Mouse (Mus musculus) liver, embryonic 12.5 days (tissue): ENCODE results near the gene Rftn1. TPM values are rescaled to one million over a fixed set of nuclear protein-coding genes. Genes with fewer than 3 reads are reported as not detected.

Source experiments
- ATAC-seq: fragments of 200-750 bp; cut with Nextera tagmentation; 2 replicates; pipeline ENCODE4 v1.8.0; 2017; ENCODE audit warnings: moderate number of reproducible peaks, mild to moderate bottlenecking, moderate library complexity
- H3K27ac ChIP-seq: fragments of 300-500 bp; sonication (generic); 2 replicates; pipeline ENCODE4 v1.5.1; 2016; ENCODE audit warnings: mild to moderate bottlenecking
- H3K27me3 ChIP-seq: fragments of 300-500 bp; sonication (generic); replicated peaks from 2 replicates; pipeline ENCODE4 v1.6.1; 2016; ENCODE audit warnings: mild to moderate bottlenecking, moderate library complexity
- H3K36me3 ChIP-seq: fragments of 300-500 bp; sonication (generic); 2 replicates; pipeline ENCODE4 v1.6.1; 2016; ENCODE audit warnings: mild to moderate bottlenecking, moderate library complexity
- H3K4me1 ChIP-seq: fragments of 300-500 bp; sonication (generic); 2 replicates; pipeline ENCODE4 v1.6.1; 2016
- H3K4me2 ChIP-seq: fragments of 300-500 bp; sonication (generic); 2 replicates; pipeline ENCODE4 v1.6.1; 2016; ENCODE audit warnings: mild to moderate bottlenecking, moderate library complexity
- H3K4me3 ChIP-seq: fragments of 300-500 bp; sonication (generic); 2 replicates; pipeline ENCODE4 v1.5.1; 2016; ENCODE audit warnings: mild to moderate bottlenecking, moderate library complexity
- H3K9ac ChIP-seq: fragments of 300-500 bp; sonication (generic); 2 replicates; pipeline ENCODE4 v1.6.1; 2016; ENCODE audit warnings: mild to moderate bottlenecking, moderate library complexity
- H3K9me3 ChIP-seq: fragments of 300-500 bp; sonication (generic); replicated peaks from 2 replicates; pipeline ENCODE4 v1.6.1; 2016; ENCODE audit warnings: mild to moderate bottlenecking, moderate library complexity
- WGBS: fragments of 180-500 bp; shearing (Covaris S2); methylation state at CpG from one replicate; pipeline ENCODE4 v1.1.7; 2016; ENCODE audit not compliant: insufficient replicate concordance; 5-methylcytosine and 5-hydroxymethylcytosine counted together
- polyA plus RNA-seq: library from polyadenylated mRNA; unstranded; fragments of >200 nt; fragmentation: Nextera tagmentation; extraction: Ambion mirVana; gene quantifications from 2 replicates; pipeline ENCODE4 v1.2.1, GENCODE M21; 2016

Rftn1 gene
- polyA plus RNA-seq, 1 experiment from 2014 or later: 11.0 TPM

DNA sequence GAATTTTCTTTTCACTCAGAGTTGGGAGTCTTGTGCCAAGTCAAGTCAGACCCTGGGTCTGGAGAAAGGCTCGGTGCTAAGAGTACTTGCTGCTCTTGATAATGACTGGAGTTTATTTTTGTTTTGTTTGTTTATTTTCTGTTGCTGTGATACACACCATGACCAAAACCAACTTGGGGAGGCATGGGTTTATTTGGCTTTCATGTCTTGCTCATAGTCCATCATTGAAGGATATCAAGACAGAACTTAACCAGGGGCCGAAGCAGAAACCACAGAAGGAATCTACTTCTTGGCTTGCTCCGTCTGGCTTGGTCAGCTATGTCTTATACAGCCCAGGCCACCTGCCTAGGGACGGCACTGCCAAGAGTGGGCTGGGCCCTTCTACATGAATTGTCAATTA is 109.5 kb downstream of the Rftn1 start:
- H3K9me3 ChIP-seq: no peaks in the 10 kb centered on the region
- no peak for ATAC-seq
- no peak overlapping the region for H3K4me3 ChIP-seq
- 75% methylated on average over 4 of the region's 4 CpGs for WGBS
- H3K4me2 ChIP-seq: no peak overlapping the region
- no peak overlapping the region for H3K9ac ChIP-seq
- no peak overlapping the region for H3K27ac ChIP-seq
- no peaks in the 10 kb centered on the region for H3K4me1 ChIP-seq
- no peaks in the 10 kb centered on the region for H3K36me3 ChIP-seq
- H3K27me3 ChIP-seq: 0 out of 2 replicates have a peak, but pooled peaks cover 3% of the 10 kb centered on the region

DNA sequence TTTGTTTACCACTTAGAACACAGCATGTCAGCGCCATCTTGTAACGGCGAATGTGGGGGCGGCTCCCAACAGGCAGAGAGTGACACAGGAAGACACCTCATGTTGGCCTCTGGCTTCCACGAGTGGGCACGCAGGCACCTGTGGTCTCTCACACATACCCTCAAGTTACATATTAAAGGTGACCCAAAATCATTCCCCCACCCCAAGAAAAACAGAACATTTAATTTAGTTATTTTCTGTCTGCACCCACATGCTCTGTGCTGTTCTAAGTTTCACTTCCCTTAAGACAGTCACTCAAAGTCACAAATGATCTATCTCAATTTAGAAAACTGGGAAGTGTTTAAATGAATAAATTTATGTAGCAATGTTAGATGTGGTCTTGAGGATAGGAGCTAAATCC is 111.7 kb downstream of the Rftn1 start:
- no peak for ATAC-seq
- H3K36me3 ChIP-seq: no peaks in the 10 kb centered on the region
- no peak overlapping the region for H3K27ac ChIP-seq
- 0 out of 2 replicates have a peak, but pooled peaks cover 3% of the 10 kb centered on the region for H3K27me3 ChIP-seq
- H3K4me2 ChIP-seq: no peak overlapping the region
- no peak overlapping the region for H3K4me3 ChIP-seq
- no peaks in the 10 kb centered on the region for H3K4me1 ChIP-seq
- H3K9ac ChIP-seq: no peak overlapping the region
- WGBS: 87% methylated on average over 6 of the region's 6 CpGs
- no peaks in the 10 kb centered on the region for H3K9me3 ChIP-seq

DNA sequence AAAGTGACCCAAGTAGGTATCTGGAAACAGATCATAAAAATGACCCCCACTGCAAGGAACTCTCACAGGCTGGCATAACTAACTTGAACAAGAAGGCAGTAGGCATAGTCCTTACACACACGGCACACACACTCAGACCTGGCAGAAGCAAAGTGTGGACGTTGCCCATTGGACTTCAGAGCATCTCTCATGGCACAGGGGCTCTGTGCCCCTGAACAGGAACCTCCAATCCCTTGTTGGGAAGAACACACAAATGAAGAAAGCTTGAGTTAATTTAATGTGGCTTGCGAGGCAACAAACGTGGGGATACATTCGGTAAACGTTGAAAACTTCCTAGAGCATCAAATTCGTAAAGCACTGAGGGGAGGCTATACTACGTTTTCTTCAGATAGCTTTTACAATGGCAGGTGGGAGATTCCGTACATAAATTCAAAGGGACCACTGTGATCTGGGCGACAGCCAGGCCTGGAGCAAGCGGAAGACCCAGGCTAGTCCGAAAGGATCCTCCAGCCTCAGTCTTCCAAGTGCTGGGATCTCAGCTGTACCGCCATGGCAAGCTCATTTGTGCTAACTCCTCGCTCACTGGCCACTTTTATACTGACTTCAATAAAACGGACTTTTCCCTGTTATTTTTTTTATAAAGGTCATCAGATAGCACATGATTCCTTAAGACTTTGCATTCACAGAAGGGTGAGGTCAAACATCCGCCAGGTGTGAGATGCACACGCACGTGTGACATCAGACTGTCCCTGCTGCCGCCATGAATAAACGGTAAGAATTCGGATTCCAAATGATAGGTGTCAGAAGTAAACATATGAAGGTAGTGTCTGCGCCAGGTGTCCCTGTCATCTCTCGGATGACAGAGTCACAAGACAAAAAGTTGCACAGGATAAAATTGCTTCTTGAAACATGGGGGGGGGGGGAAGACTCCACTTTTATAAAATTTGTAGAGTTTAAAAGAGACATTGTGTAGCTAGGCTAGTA is 117.2 kb downstream of the Rftn1 start:
- no peak overlapping the region for H3K4me3 ChIP-seq
- H3K9me3 ChIP-seq: no peaks in the 10 kb centered on the region
- no peak for ATAC-seq
- H3K27me3 ChIP-seq: no peaks in the 10 kb centered on the region
- H3K36me3 ChIP-seq: no peaks in the 10 kb centered on the region
- 87% methylated on average over 23 of the region's 23 CpGs for WGBS
- peaks cover 43% of the 10 kb centered on the region for H3K4me1 ChIP-seq
- H3K27ac ChIP-seq: no peak overlapping the region
- no peak overlapping the region for H3K9ac ChIP-seq
- no peak overlapping the region for H3K4me2 ChIP-seq

DNA sequence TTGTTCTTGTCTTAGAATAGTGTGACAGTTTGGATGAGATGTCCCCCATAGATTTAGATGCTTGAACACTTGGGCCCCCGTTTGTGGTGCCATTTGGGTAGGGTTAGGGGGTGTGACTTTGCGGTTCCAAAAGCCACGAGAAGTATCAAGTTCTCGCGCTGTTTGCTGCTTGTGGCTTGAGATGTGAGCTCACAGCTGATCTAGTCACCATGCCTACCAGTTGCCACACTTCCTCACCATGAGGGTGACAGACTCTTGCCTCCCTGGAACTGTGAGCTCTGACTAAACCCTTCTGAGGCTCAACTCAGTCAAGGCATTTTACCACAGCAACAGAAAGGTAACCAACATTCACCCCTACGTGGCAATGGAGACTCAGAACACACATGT is 118.9 kb downstream of the Rftn1 start:
- Histone ChIP-seq H3K9me3 (no peaks in the 10 kb centered on the region), H3K36me3 (no peaks in the 10 kb centered on the region), H3K27me3 (no peaks in the 10 kb centered on the region), H3K4me2 (peak overlapping the region; percentile 61), H3K4me3 (no peak overlapping the region), H3K9ac (no peak overlapping the region), H3K27ac (peak overlapping the region; percentile 93), H3K4me1 (peaks cover 50% of the 10 kb centered on the region)
- WGBS: 26% methylated on average over 6 of the region's 6 CpGs
- ATAC-seq: peak; percentile 70

DNA sequence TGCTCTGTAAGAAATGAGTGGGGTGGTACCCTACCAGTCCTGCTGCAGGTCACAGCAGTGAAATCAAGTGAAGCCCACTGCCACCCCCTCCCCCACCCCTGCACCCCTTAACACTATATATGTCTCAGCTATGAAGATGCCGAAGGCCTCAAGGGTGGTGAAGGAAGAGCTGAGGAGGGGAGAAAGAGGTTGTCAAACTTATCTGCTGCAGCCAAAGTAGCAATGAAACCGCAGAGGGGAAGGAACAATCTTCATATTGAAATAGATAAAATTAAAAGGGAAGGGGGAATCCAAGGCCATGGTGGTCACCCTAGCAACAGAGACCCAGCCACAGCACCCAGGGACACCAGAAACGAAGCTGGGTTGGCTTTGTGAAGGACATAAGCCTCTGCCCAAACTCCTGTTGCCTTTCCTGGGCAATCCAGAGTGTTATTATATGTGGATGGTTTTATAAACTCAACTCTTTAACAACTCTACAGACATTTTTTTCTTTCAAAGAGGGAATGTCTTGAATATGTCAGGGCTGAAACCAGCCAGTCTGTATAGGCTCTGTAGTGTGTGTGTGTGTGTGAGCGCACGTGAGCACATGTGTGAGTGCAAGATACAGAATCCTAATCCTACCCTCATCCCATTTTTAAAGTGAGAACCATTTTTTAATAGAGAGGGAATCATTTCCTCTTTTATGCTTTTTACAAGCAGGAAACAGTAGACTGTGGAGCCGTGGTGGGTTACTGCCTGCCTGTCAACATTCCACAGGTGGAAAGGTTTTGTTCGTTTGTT is 119.5 kb downstream of the Rftn1 start:
- H3K4me1 ChIP-seq: peaks cover 51% of the 10 kb centered on the region
- H3K27ac ChIP-seq: peak overlapping the region; percentile 93
- peak overlapping the region; percentile 65 for H3K9ac ChIP-seq
- no peaks in the 10 kb centered on the region for H3K9me3 ChIP-seq
- peak overlapping the region; percentile 61 for H3K4me2 ChIP-seq
- no peak overlapping the region for H3K4me3 ChIP-seq
- whole genome bisulfite sequencing: 27% methylated on average over 7 of the region's 7 CpGs
- peak; percentile 77 for ATAC-seq
- H3K36me3 ChIP-seq: no peaks in the 10 kb centered on the region
- no peaks in the 10 kb centered on the region for H3K27me3 ChIP-seq

DNA sequence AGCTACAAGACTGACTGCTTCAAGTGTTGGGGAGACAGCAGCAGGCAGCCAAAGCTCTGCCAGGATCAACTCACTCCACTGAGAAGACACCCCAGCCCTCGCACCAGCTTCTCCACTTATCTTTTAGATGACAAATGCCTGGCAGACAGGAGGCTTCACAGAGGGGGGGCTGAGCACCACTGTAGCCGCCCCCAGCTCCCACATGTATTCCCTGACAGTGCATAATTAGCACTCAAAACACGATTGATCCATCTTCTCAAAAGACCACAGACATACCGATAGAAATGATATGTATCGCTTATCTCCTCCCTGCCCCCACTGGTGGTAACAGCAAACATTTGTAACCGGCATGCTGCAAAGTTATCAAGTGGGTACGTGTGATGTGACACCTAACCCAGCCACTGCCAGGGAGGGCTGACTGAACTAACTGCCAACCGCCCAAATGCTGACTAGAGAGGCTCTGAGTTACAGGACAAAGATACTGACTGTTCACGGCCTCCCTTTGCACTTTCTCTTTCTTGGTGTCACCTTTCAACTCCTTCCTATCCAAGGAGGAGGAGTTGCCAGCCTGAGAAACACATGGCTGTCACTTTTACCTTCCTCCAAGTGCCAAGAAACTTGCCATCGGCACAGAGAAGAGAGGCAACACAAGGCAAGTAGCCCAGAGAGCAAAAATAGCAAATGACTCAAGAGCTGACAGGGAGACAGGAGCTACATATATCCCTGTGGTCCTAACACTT is 120.4 kb downstream of the Rftn1 start:
- peak overlapping the region; percentile 93 for H3K27ac ChIP-seq
- ATAC-seq: peak; percentile 72
- H3K4me3 ChIP-seq: peak overlapping the region; percentile 18; the same call in 1 of the 2 replicates
- H3K27me3 ChIP-seq: no peaks in the 10 kb centered on the region
- H3K4me1 ChIP-seq: peaks cover 54% of the 10 kb centered on the region
- 14% methylated on average over 10 of the region's 10 CpGs for WGBS
- no peaks in the 10 kb centered on the region for H3K9me3 ChIP-seq
- peak overlapping the region; percentile 65 for H3K9ac ChIP-seq
- H3K4me2 ChIP-seq: peak overlapping the region; percentile 61
- H3K36me3 ChIP-seq: no peaks in the 10 kb centered on the region

DNA sequence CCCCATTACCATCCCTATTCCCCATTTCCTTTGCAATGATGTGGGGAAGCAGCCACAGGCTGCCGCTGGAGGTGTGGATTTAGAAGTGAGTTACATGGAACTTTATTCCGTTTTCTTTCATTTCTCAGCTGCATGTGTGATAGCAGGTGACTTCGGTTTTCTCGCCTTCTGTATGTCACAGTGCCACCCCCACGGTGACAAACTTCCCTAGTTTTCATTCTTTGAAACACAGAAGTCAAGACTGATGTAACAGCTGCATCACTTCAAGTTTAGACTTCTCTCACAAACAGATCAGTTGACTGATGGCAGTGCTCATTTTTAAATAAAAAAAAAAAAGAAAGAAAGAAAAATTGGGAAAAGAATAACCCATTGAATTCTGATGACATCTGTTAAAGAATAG is 121.3 kb downstream of the Rftn1 start:
- H3K4me1 ChIP-seq: peaks cover 54% of the 10 kb centered on the region
- no peaks in the 10 kb centered on the region for H3K36me3 ChIP-seq
- 71% methylated on average over 5 of the region's 5 CpGs for WGBS
- ATAC-seq: no peak
- no peak overlapping the region for H3K4me3 ChIP-seq
- H3K9ac ChIP-seq: peak overlapping the region; percentile 65; the same call in 1 of the 2 replicates
- H3K4me2 ChIP-seq: peak overlapping the region; percentile 61; the same call in 1 of the 2 replicates
- H3K9me3 ChIP-seq: no peaks in the 10 kb centered on the region
- peak overlapping the region; percentile 93 for H3K27ac ChIP-seq
- no peaks in the 10 kb centered on the region for H3K27me3 ChIP-seq

DNA sequence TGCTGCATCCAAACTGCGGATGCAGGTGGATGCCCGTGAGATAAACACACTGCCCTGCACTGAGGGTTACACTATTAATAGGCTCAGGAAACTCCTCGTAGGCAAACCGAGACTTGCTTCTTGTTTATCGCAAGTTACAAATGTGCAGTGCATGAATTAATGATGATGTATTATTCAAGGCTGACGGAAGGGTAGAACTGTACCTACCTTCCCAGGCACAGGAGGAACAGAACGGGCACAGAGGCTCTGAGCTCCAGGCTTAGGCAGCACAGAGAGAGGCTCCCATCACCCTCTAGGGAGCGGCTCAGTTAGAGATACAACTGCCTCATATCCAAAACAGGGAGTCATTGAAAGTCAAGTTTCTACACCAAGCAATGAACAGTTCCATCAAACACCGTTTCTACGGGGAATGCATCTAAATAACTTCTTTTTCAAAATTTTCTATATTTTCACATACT is 121.8 kb downstream of the Rftn1 start:
- Histone ChIP-seq H3K4me1 (peaks cover 54% of the 10 kb centered on the region), H3K9me3 (no peaks in the 10 kb centered on the region), H3K9ac (no peak overlapping the region), H3K36me3 (no peaks in the 10 kb centered on the region), H3K4me3 (no peak overlapping the region), H3K27ac (peak overlapping the region; percentile 93; the same call in 1 of the 2 replicates), H3K4me2 (no peak overlapping the region), H3K27me3 (no peaks in the 10 kb centered on the region)
- 71% methylated on average over 10 of the region's 10 CpGs for WGBS
- no peak for ATAC-seq

DNA sequence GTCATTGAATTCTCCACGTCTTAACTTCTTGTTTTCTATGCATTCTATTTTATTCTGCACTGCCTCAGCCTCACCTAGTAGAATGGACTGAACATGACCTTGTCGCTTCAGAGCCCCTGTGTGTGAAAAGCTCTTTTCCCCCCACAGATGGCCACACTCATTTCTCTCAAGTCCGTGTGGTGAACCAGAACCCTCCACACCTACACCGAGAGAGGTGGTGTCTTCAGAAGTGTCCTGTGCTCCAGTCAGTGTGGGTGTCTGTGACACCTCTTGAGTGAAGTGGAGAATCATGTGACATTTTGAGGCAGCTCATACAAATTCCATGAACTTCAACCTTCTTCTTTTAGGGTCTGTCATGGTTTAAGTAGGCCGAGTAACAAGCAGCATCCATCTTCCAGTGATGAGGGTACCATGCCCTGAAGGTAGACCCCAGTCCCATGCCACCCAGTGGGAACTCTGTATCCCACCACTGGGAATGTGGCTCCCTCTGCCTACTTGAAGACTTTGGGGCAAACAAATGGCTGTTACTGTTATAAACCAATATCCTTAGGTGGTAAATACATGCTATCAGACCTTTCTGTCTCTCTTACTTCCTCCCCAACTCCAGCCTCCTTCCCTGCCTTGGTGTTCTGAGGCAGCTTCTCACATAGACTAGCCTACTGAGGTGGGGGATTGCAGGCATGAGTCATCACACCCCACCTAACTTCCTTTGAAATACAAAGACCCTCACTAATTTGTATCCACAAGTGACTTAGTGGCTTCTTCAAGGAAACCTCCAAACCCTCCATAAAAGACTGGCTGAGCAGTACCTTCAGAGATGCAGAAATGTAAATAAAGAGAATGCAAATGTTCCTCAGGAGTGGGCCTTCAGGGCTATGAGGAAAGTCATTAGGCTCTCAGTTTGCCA is 122.4 kb downstream of the Rftn1 start:
- Histone ChIP-seq H3K4me1 (peaks cover 54% of the 10 kb centered on the region), H3K4me3 (no peak overlapping the region), H3K27ac (peak overlapping the region; percentile 93; the same call in 1 of the 2 replicates), H3K36me3 (no peaks in the 10 kb centered on the region), H3K9me3 (no peaks in the 10 kb centered on the region), H3K9ac (no peak overlapping the region), H3K27me3 (no peaks in the 10 kb centered on the region), H3K4me2 (no peak overlapping the region)
- WGBS: 79% methylated on average over 5 of the region's 5 CpGs
- no peak for ATAC-seq

DNA sequence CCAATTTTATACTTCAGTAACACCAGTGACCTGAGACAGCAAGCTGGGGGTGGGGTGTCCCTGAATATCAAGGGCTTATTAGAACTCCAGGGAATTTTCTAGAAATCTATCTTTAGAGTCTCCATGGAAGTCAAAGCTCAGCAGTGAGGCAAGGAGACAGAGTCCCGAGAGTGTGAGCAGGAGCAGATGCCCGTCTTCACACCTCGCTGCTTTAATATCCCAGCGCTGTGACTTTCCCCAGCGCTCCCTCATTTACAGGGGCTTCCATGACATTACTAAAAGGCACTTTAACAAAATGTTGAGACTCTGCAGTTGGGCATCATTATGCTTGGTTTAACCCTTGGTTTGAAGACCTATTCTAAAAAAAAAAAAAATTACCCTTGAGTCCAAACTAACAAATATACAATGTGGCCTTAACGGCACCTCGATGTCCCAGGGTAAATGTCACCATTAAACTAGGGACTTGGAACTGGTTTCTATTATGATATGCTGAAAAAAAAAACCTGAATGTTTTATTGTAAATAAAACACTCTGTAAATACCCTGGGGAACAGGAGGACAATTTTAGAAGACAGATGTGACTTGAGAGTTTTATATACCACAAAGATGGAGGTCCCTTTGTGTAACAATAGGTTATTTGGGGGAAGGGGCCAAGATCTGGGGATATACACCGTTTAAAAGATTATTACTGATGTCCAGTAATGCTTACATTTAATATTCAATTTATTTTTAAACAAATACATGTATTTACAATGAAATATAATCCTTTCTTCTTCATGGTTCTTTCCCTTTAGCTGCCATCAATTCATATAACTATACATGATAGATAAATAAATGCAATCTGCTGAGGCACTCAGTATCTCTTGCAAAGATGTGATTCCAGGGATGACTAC is 123.4 kb downstream of the Rftn1 start:
- Histone ChIP-seq H3K9ac (no peak overlapping the region), H3K4me1 (peaks cover 49% of the 10 kb centered on the region), H3K4me3 (no peak overlapping the region), H3K36me3 (no peaks in the 10 kb centered on the region), H3K4me2 (no peak overlapping the region), H3K27me3 (no peaks in the 10 kb centered on the region), H3K9me3 (no peaks in the 10 kb centered on the region), H3K27ac (no peak overlapping the region)
- no peak for ATAC-seq
- 86% methylated on average over 8 of the region's 8 CpGs for WGBS
